Mouse (Mus musculus) kidney, embryonic 14.5 days (tissue): ENCODE measurements around the gene Klhl22. TPM values are rescaled to one million over a fixed set of nuclear protein-coding genes. Genes with fewer than 3 reads are reported as not detected.
A peak's percentile ranks its signal among the peaks of the same experiment; 100 is the strongest.

Source experiments
- ATAC-seq: fragments of 200-750 bp; cut with Nextera tagmentation; 2 replicates; pipeline ENCODE4 v1.8.0; 2017; ENCODE audit warnings: moderate number of reproducible peaks, mild to moderate bottlenecking, moderate TSS enrichment, moderate library complexity; ENCODE audit not compliant: low FRiP score, low TSS enrichment
- H3K27ac ChIP-seq: fragments of 300-500 bp; sonication (generic); 2 replicates; pipeline ENCODE4 v1.5.1; 2014; ENCODE audit warnings: low read depth, mild to moderate bottlenecking, low read length, moderate library complexity, mixed read lengths
- H3K27me3 ChIP-seq: fragments of 300-500 bp; sonication (generic); 2 replicates; pipeline ENCODE4 v1.6.1; 2014; ENCODE audit warnings: mild to moderate bottlenecking, low read length; ENCODE audit not compliant: control insufficient read depth, insufficient read depth
- H3K36me3 ChIP-seq: fragments of 300-500 bp; sonication (generic); 2 replicates; pipeline ENCODE4 v1.6.1; 2014; ENCODE audit warnings: low read length, mixed read lengths; ENCODE audit not compliant: control insufficient read depth, insufficient read depth
- H3K4me1 ChIP-seq: fragments of 300-500 bp; sonication (generic); 2 replicates; pipeline ENCODE4 v1.6.1; 2014; ENCODE audit warnings: low read length, mixed read lengths; ENCODE audit not compliant: control insufficient read depth, insufficient read depth
- H3K4me2 ChIP-seq: fragments of 300-500 bp; sonication (generic); replicated peaks from 2 replicates; pipeline ENCODE4 v1.6.1; 2014; ENCODE audit warnings: low read depth, mild to moderate bottlenecking, low read length
- H3K4me3 ChIP-seq: fragments of 300-500 bp; sonication (generic); 2 replicates; pipeline ENCODE4 v1.5.1; 2014; ENCODE audit warnings: mild to moderate bottlenecking, low read length
- H3K9ac ChIP-seq: fragments of 300-500 bp; sonication (generic); 2 replicates; pipeline ENCODE4 v1.6.1; 2014; ENCODE audit warnings: low read depth, mild to moderate bottlenecking, low read length, moderate library complexity
- H3K9me3 ChIP-seq: fragments of 300-500 bp; sonication (generic); 2 replicates; pipeline ENCODE4 v1.6.1; 2016; ENCODE audit warnings: low read length; ENCODE audit not compliant: control insufficient read depth
- WGBS: fragments of 180-500 bp; shearing (Covaris S2); extraction: QIAGEN DNeasy Blood & Tissue Kit; methylation state at CpG from one replicate; pipeline ENCODE4 v1.1.7; 2014; 5-methylcytosine and 5-hydroxymethylcytosine counted together
- polyA plus RNA-seq: library from polyadenylated mRNA; unstranded; fragments of >200 nt; fragmentation: Nextera tagmentation; extraction: Ambion mirVana; gene quantifications from 2 replicates; pipeline ENCODE4 v1.2.1, GENCODE M21; 2014

Klhl22 gene
- polyA plus RNA-seq, 1 experiment from 2014 or later = 70.3 TPM

- peaks cover 7% of the 10 kb centered on the region; the same call in 1 of the 2 replicates for H3K36me3 ChIP-seq
- H3K9ac ChIP-seq = no peak overlapping the region
- no peak overlapping the region for H3K27ac ChIP-seq
- no peak overlapping the region for H3K4me2 ChIP-seq
- no peak overlapping the region for H3K4me3 ChIP-seq
- H3K9me3 ChIP-seq = no peaks in the 10 kb centered on the region
- WGBS = 33% methylated on average over 7 of the region's 7 CpGs
- 0 out of 2 replicates have a peak, but pooled peaks have one; percentile 6 for ATAC-seq
- H3K4me1 ChIP-seq = peaks cover 31% of the 10 kb centered on the region
- peaks cover 16% of the 10 kb centered on the region for H3K27me3 ChIP-seq
These were observed 50.3 kb downstream of the Klhl22 start for GRCm38 (mm10) chr16:17809711-17810110.

DNA sequence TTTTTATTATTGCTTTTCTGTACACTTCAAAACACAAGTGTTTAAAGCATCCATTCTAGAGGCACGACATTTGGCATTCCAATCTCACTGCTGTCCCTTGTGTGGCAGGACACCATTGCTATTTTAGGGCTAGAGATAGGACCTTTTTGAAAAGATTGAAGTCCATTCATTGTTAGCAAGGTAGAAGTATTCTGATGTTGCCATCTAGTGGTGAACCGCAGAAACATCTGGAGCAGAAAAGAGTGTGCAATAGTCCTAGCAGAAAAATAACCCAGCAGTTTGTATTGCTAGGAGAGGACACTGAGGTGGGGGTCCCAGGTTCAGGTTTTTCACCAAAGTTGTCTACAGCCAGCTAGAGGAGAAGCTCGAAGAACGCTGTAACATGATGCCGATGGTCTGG, 52.7 kb downstream of the Klhl22 start:
- no peaks in the 10 kb centered on the region for H3K9me3 ChIP-seq
- H3K27me3 ChIP-seq = peaks cover 5% of the 10 kb centered on the region; the same call in 1 of the 2 replicates
- no peak for ATAC-seq
- peaks cover 5% of the 10 kb centered on the region; the same call in 1 of the 2 replicates for H3K36me3 ChIP-seq
- peaks cover 26% of the 10 kb centered on the region for H3K4me1 ChIP-seq
- H3K27ac ChIP-seq = no peak overlapping the region
- 3% methylated on average over 5 of the region's 5 CpGs for WGBS
- H3K9ac ChIP-seq = no peak overlapping the region
- H3K4me2 ChIP-seq = no peak overlapping the region
- H3K4me3 ChIP-seq = no peak overlapping the region

DNA sequence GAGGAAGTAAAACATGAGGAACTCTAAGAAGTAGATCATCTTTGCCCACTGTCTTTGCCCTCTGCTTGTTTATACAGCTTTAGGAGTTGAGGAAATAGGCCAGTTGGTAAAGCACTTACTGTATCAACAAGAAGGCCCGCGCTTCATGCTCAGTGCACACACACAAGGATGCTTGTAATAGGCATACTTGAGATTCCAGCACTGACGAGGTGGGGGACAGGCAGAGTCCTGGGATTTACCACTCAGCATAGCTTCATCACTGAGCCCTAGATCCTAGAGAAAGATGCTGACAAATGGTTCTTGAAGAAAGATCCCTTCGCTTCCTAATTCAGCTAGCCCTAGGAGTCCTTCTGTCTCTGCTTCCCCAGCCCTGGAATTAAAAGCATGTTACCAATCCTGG, 53.8 kb downstream of the Klhl22 start:
- no peak overlapping the region for H3K9ac ChIP-seq
- peaks cover 18% of the 10 kb centered on the region; the same call in 1 of the 2 replicates for H3K4me1 ChIP-seq
- ATAC-seq = no peak
- peaks cover 2% of the 10 kb centered on the region; the same call in 1 of the 2 replicates for H3K36me3 ChIP-seq
- no peaks in the 10 kb centered on the region for H3K9me3 ChIP-seq
- H3K4me3 ChIP-seq = no peak overlapping the region
- H3K4me2 ChIP-seq = no peak overlapping the region
- H3K27ac ChIP-seq = no peak overlapping the region
- peaks cover 5% of the 10 kb centered on the region; the same call in 1 of the 2 replicates for H3K27me3 ChIP-seq
- 49% methylated on average over 4 of the region's 4 CpGs for WGBS

GRCm38 (mm10) chr16:17815411-17816402, 56.3 kb downstream of the Klhl22 start:
- Histone ChIP-seq H3K36me3 (no peaks in the 10 kb centered on the region), H3K4me1 (peaks cover 8% of the 10 kb centered on the region; the same call in 1 of the 2 replicates), H3K9ac (peak overlapping the region; percentile 68), H3K4me2 (peak overlapping the region; percentile 94), H3K4me3 (peak overlapping the region; percentile 54), H3K27me3 (peaks cover 8% of the 10 kb centered on the region), H3K27ac (no peak overlapping the region), H3K9me3 (no peaks in the 10 kb centered on the region)
- peak; percentile 87 for ATAC-seq
- WGBS = 2% methylated on average over 63 of the region's 63 CpGs

GRCm38 (mm10) chr16:17816528-17816927, 57.1 kb downstream of the Klhl22 start:
- ATAC-seq = no peak
- Histone ChIP-seq H3K4me1 (peaks cover 8% of the 10 kb centered on the region; the same call in 1 of the 2 replicates), H3K9ac (no peak overlapping the region), H3K27me3 (peaks cover 9% of the 10 kb centered on the region), H3K9me3 (no peaks in the 10 kb centered on the region), H3K4me2 (no peak overlapping the region), H3K4me3 (no peak overlapping the region), H3K27ac (no peak overlapping the region), H3K36me3 (no peaks in the 10 kb centered on the region)
- 78% methylated on average over 8 of the region's 8 CpGs for WGBS

- Histone ChIP-seq H3K4me3 (no peak overlapping the region), H3K4me1 (no peaks in the 10 kb centered on the region), H3K9me3 (no peaks in the 10 kb centered on the region), H3K9ac (no peak overlapping the region), H3K27ac (no peak overlapping the region), H3K36me3 (no peaks in the 10 kb centered on the region), H3K4me2 (no peak overlapping the region), H3K27me3 (peaks cover 19% of the 10 kb centered on the region)
- ATAC-seq = no peak
- 81% methylated on average over 2 of the region's 2 CpGs for whole genome bisulfite sequencing
These were observed 67.1 kb downstream of the Klhl22 start for GRCm38 (mm10) chr16:17826500-17826899.

- Histone ChIP-seq H3K27ac (no peak overlapping the region), H3K9me3 (no peaks in the 10 kb centered on the region), H3K4me3 (no peak overlapping the region), H3K9ac (no peak overlapping the region), H3K4me2 (no peak overlapping the region), H3K27me3 (peaks cover 35% of the 10 kb centered on the region), H3K36me3 (no peaks in the 10 kb centered on the region), H3K4me1 (no peaks in the 10 kb centered on the region)
- WGBS = 89% methylated on average over 2 of the region's 2 CpGs
- no peak for ATAC-seq
These were observed 68.8 kb downstream of the Klhl22 start for GRCm38 (mm10) chr16:17828229-17828628.

- Histone ChIP-seq H3K27ac (no peak overlapping the region), H3K4me1 (no peaks in the 10 kb centered on the region), H3K9me3 (no peaks in the 10 kb centered on the region), H3K27me3 (peaks cover 40% of the 10 kb centered on the region), H3K9ac (no peak overlapping the region), H3K36me3 (no peaks in the 10 kb centered on the region), H3K4me2 (no peak overlapping the region), H3K4me3 (no peak overlapping the region)
- no peak for ATAC-seq
- 57% methylated on average over 3 of the region's 3 CpGs for WGBS
These were observed 69.4 kb downstream of the Klhl22 start for GRCm38 (mm10) chr16:17828867-17829266.
